In genomic region chr10:83539311-83539980, GRCm38 (mm10) we compare ENCODE assay signal across 21 mouse cellular contexts. TPM values are rescaled to one million over a fixed set of nuclear protein-coding genes. Genes with fewer than 3 reads are reported as not detected.
"Had no signal": no experiment of that assay in that cellular context is flagged by ENCODE, and none has a peak within 500 bp of the region (broad histone marks: within the 10 kb centered on the region; RNA-seq: fewer than 3 reads in every experiment).

No protein-coding gene starts in this region.

- H3K36me3 ChIP-seq: limb, embryonic 12.5 days; limb, embryonic 15.5 days; lung, embryonic 15.5 days; midbrain, embryonic 12.5 days; midbrain, embryonic 15.5 days had no signal

- H3K4me1 ChIP-seq: limb, embryonic 15.5 days; lung, embryonic 15.5 days had no signal

- H3K27ac ChIP-seq: left cerebral cortex, adult 2 months; limb, embryonic 12.5 days; limb, embryonic 15.5 days; liver, embryonic 14.5 days; lung, embryonic 15.5 days; midbrain, embryonic 12.5 days; midbrain, embryonic 15.5 days had no signal

- DNase-seq: kidney, adult 11 months; kidney, adult 8-10 months; kidney, postnatal 14 days; layer of hippocampus, adult 9-11 months; liver, postnatal 0 days; lung, postnatal 10 days; lung, postnatal 36 days; right cerebral cortex, postnatal 25 days; thymus, adult 18-20 months; thymus, postnatal 36 days had no signal

- H3K9ac ChIP-seq: limb, embryonic 12.5 days; limb, embryonic 15.5 days; liver, embryonic 14.5 days; liver, postnatal 0 days; lung, embryonic 15.5 days; midbrain, embryonic 12.5 days; midbrain, embryonic 15.5 days had no signal

- H3K4me3 ChIP-seq: left cerebral cortex, adult 2 months; limb, embryonic 12.5 days; limb, embryonic 15.5 days; lung, embryonic 15.5 days; midbrain, embryonic 12.5 days; midbrain, embryonic 15.5 days; myocyte had no signal

- ATAC-seq: liver, postnatal 0 days; midbrain, embryonic 15.5 days had no signal

- H3K9me3 ChIP-seq: limb, embryonic 12.5 days; limb, embryonic 15.5 days; lung, embryonic 15.5 days; midbrain, embryonic 12.5 days; midbrain, embryonic 15.5 days had no signal

- H3K27me3 ChIP-seq: limb, embryonic 15.5 days had no signal

- H3K4me2 ChIP-seq: limb, embryonic 12.5 days; limb, embryonic 15.5 days; liver, embryonic 11.5 days; lung, embryonic 15.5 days; midbrain, embryonic 12.5 days; midbrain, embryonic 15.5 days had no signal

RNA-seq across cellular contexts. Expression of gene Aldh1l2, which starts 5.5 kb away (rescaled TPM):
- total RNA-seq: megakaryocyte-erythroid progenitor cell, adult 5-6 weeks; monocyte, adult 5-6 weeks had no signal
